Mouse (Mus musculus): ENCODE measurements around the gene Fmn2. TPM values are rescaled to one million over a fixed set of nuclear protein-coding genes. Genes with fewer than 3 reads are reported as not detected.

The Fmn2 gene
- polyA plus RNA-seq, 1 experiment from 2014 or later = 9.6 TPM

GRCm38 (mm10) chr1:174766852-174767251, 265.2 kb downstream of the Fmn2 start:
- Histone ChIP-seq H3K4me3 (replicated peaks; ENCODE audit: low read length) (no peak overlapping the region), H3K4me2 (replicated peaks) (no peak overlapping the region), H3K9me3 (ENCODE audit: control insufficient read depth, low read length) (no peaks in the 10 kb centered on the region), H3K36me3 (replicated peaks; ENCODE audit: control insufficient read depth, insufficient read depth) (0 out of 2 replicates have a peak, but pooled peaks cover 3% of the 10 kb centered on the region), H3K27me3 (ENCODE audit: control insufficient read depth, insufficient read depth, low read length) (no peaks in the 10 kb centered on the region), H3K9ac (no peak overlapping the region), H3K27ac (no peak overlapping the region), H3K4me1 (replicated peaks; ENCODE audit: control insufficient read depth, insufficient read depth, low read length) (no peaks in the 10 kb centered on the region)
- ATAC-seq (ENCODE audit: low FRiP score) = no peak
- DNase-seq (ENCODE audit: low spot score) = no peak
- 81% methylated on average over 3 of the region's 3 CpGs for WGBS

- WGBS = 73% methylated on average over 4 of the region's 4 CpGs
- no peaks in the 10 kb centered on the region for H3K9me3 ChIP-seq (ENCODE audit: control insufficient read depth, low read length)
- DNase-seq (ENCODE audit: low spot score) = no peak
- H3K4me1 ChIP-seq (replicated peaks; ENCODE audit: control insufficient read depth, insufficient read depth, low read length) = no peaks in the 10 kb centered on the region
- H3K27ac ChIP-seq = no peak overlapping the region
- H3K36me3 ChIP-seq (replicated peaks; ENCODE audit: control insufficient read depth, insufficient read depth) = no peaks in the 10 kb centered on the region
- H3K4me2 ChIP-seq (replicated peaks) = no peak overlapping the region
- ATAC-seq (ENCODE audit: low FRiP score) = no peak
- H3K9ac ChIP-seq = no peak overlapping the region
- no peak overlapping the region for H3K4me3 ChIP-seq (replicated peaks; ENCODE audit: low read length)
- no peaks in the 10 kb centered on the region for H3K27me3 ChIP-seq (ENCODE audit: control insufficient read depth, insufficient read depth, low read length)
These were observed 270.3 kb downstream of the Fmn2 start for GRCm38 (mm10) chr1:174771871-174772281.

- Histone ChIP-seq H3K27me3 (ENCODE audit: control insufficient read depth, insufficient read depth, low read length) (no peaks in the 10 kb centered on the region), H3K9me3 (ENCODE audit: control insufficient read depth, low read length) (no peaks in the 10 kb centered on the region), H3K27ac (no peak overlapping the region), H3K4me3 (replicated peaks; ENCODE audit: low read length) (no peak overlapping the region), H3K36me3 (replicated peaks; ENCODE audit: control insufficient read depth, insufficient read depth) (no peaks in the 10 kb centered on the region), H3K4me1 (replicated peaks; ENCODE audit: control insufficient read depth, insufficient read depth, low read length) (no peaks in the 10 kb centered on the region), H3K9ac (no peak overlapping the region), H3K4me2 (replicated peaks) (no peak overlapping the region)
- 92% methylated on average over 4 of the region's 4 CpGs for WGBS
- ATAC-seq (ENCODE audit: low FRiP score) = no peak
- no peak for DNase-seq (ENCODE audit: low spot score)
These were observed 279.4 kb downstream of the Fmn2 start for GRCm38 (mm10) chr1:174781037-174781436.

- Histone ChIP-seq H3K9me3 (ENCODE audit: control insufficient read depth, low read length) (no peaks in the 10 kb centered on the region), H3K27ac (no peak overlapping the region), H3K4me2 (replicated peaks) (no peak overlapping the region), H3K9ac (no peak overlapping the region), H3K4me1 (replicated peaks; ENCODE audit: control insufficient read depth, insufficient read depth, low read length) (no peaks in the 10 kb centered on the region), H3K4me3 (replicated peaks; ENCODE audit: low read length) (no peak overlapping the region), H3K27me3 (ENCODE audit: control insufficient read depth, insufficient read depth, low read length) (no peaks in the 10 kb centered on the region), H3K36me3 (replicated peaks; ENCODE audit: control insufficient read depth, insufficient read depth) (no peaks in the 10 kb centered on the region)
- DNase-seq (ENCODE audit: low spot score) (no peak), ATAC-seq (ENCODE audit: low FRiP score) (no peak)
- WGBS = 92% methylated on average over 2 of the region's 2 CpGs
These were observed 287.0 kb downstream of the Fmn2 start for GRCm38 (mm10) chr1:174788617-174789016.

- Histone ChIP-seq H3K4me3 (replicated peaks; ENCODE audit: low read length) (no peak overlapping the region), H3K4me1 (replicated peaks; ENCODE audit: control insufficient read depth, insufficient read depth, low read length) (no peaks in the 10 kb centered on the region), H3K4me2 (replicated peaks) (no peak overlapping the region), H3K27ac (no peak overlapping the region), H3K27me3 (ENCODE audit: control insufficient read depth, insufficient read depth, low read length) (no peaks in the 10 kb centered on the region), H3K9me3 (ENCODE audit: control insufficient read depth, low read length) (no peaks in the 10 kb centered on the region), H3K9ac (no peak overlapping the region), H3K36me3 (replicated peaks; ENCODE audit: control insufficient read depth, insufficient read depth) (no peaks in the 10 kb centered on the region)
- ATAC-seq (ENCODE audit: low FRiP score) (no peak), DNase-seq (ENCODE audit: low spot score) (no peak)
- 91% methylated on average over 4 of the region's 4 CpGs for WGBS
These were observed 310.2 kb downstream of the Fmn2 start for GRCm38 (mm10) chr1:174811846-174812245.

- H3K36me3 ChIP-seq (replicated peaks; ENCODE audit: control insufficient read depth, insufficient read depth) = no peaks in the 10 kb centered on the region; the same call in 1 of the 2 replicates
- H3K9ac ChIP-seq = no peak overlapping the region
- H3K4me2 ChIP-seq (replicated peaks) = no peak overlapping the region
- DNase-seq (ENCODE audit: low spot score) (no peak), ATAC-seq (ENCODE audit: low FRiP score) (no peak)
- H3K27ac ChIP-seq = no peak overlapping the region
- H3K4me1 ChIP-seq (replicated peaks; ENCODE audit: control insufficient read depth, insufficient read depth, low read length) = no peaks in the 10 kb centered on the region
- H3K9me3 ChIP-seq (ENCODE audit: control insufficient read depth, low read length) = no peaks in the 10 kb centered on the region
- no peaks in the 10 kb centered on the region for H3K27me3 ChIP-seq (ENCODE audit: control insufficient read depth, insufficient read depth, low read length)
- H3K4me3 ChIP-seq (replicated peaks; ENCODE audit: low read length) = no peak overlapping the region
- WGBS = 52% methylated on average over 8 of the region's 8 CpGs
These were observed 324.9 kb downstream of the Fmn2 start for GRCm38 (mm10) chr1:174826562-174826961.

- Histone ChIP-seq H3K27ac (no peak overlapping the region), H3K4me3 (replicated peaks; ENCODE audit: low read length) (no peak overlapping the region), H3K27me3 (ENCODE audit: control insufficient read depth, insufficient read depth, low read length) (no peaks in the 10 kb centered on the region), H3K4me1 (replicated peaks; ENCODE audit: control insufficient read depth, insufficient read depth, low read length) (no peaks in the 10 kb centered on the region), H3K4me2 (replicated peaks) (no peak overlapping the region), H3K9ac (no peak overlapping the region), H3K9me3 (ENCODE audit: control insufficient read depth, low read length) (no peaks in the 10 kb centered on the region), H3K36me3 (replicated peaks; ENCODE audit: control insufficient read depth, insufficient read depth) (no peaks in the 10 kb centered on the region)
- 95% methylated on average over 23 of the region's 23 CpGs for WGBS
- DNase-seq (ENCODE audit: low spot score) (no peak), ATAC-seq (ENCODE audit: low FRiP score) (no peak)
These were observed 335.2 kb downstream of the Fmn2 start for GRCm38 (mm10) chr1:174836861-174837260.

GRCm38 (mm10) chr1:174844786-174845185, 343.2 kb downstream of the Fmn2 start:
- H3K9me3 ChIP-seq (ENCODE audit: control insufficient read depth, low read length) = no peaks in the 10 kb centered on the region
- no peaks in the 10 kb centered on the region for H3K27me3 ChIP-seq (ENCODE audit: control insufficient read depth, insufficient read depth, low read length)
- DNase-seq (ENCODE audit: low spot score) = no peak
- no peak overlapping the region for H3K9ac ChIP-seq
- H3K36me3 ChIP-seq (replicated peaks; ENCODE audit: control insufficient read depth, insufficient read depth) = no peaks in the 10 kb centered on the region
- 82% methylated on average over 6 of the region's 6 CpGs for WGBS
- no peaks in the 10 kb centered on the region for H3K4me1 ChIP-seq (replicated peaks; ENCODE audit: control insufficient read depth, insufficient read depth, low read length)
- no peak overlapping the region for H3K27ac ChIP-seq
- H3K4me2 ChIP-seq (replicated peaks) = no peak overlapping the region
- no peak overlapping the region for H3K4me3 ChIP-seq (replicated peaks; ENCODE audit: low read length)
- no peak for ATAC-seq (ENCODE audit: low FRiP score)

GRCm38 (mm10) chr1:174856188-174856587, 354.6 kb downstream of the Fmn2 start:
- H3K9me3 ChIP-seq (ENCODE audit: control insufficient read depth, low read length) = no peaks in the 10 kb centered on the region
- no peak overlapping the region for H3K4me3 ChIP-seq (replicated peaks; ENCODE audit: low read length)
- no peaks in the 10 kb centered on the region for H3K27me3 ChIP-seq (ENCODE audit: control insufficient read depth, insufficient read depth, low read length)
- H3K4me2 ChIP-seq (replicated peaks) = no peak overlapping the region
- no peaks in the 10 kb centered on the region for H3K36me3 ChIP-seq (replicated peaks; ENCODE audit: control insufficient read depth, insufficient read depth)
- H3K4me1 ChIP-seq (replicated peaks; ENCODE audit: control insufficient read depth, insufficient read depth, low read length) = no peaks in the 10 kb centered on the region
- ATAC-seq (ENCODE audit: low FRiP score) (no peak), DNase-seq (ENCODE audit: low spot score) (no peak)
- WGBS = 82% methylated on average over 2 of the region's 2 CpGs
- H3K27ac ChIP-seq = no peak overlapping the region
- H3K9ac ChIP-seq = no peak overlapping the region

- Histone ChIP-seq H3K27me3 (ENCODE audit: control insufficient read depth, insufficient read depth, low read length) (no peaks in the 10 kb centered on the region), H3K9ac (no peak overlapping the region), H3K4me3 (replicated peaks; ENCODE audit: low read length) (no peak overlapping the region), H3K4me2 (replicated peaks) (no peak overlapping the region), H3K36me3 (replicated peaks; ENCODE audit: control insufficient read depth, insufficient read depth) (no peaks in the 10 kb centered on the region), H3K4me1 (replicated peaks; ENCODE audit: control insufficient read depth, insufficient read depth, low read length) (no peaks in the 10 kb centered on the region), H3K27ac (no peak overlapping the region), H3K9me3 (ENCODE audit: control insufficient read depth, low read length) (no peaks in the 10 kb centered on the region)
- no peak for DNase-seq (ENCODE audit: low spot score)
- no peak for ATAC-seq (ENCODE audit: low FRiP score)
- 76% methylated on average over 10 of the region's 10 CpGs for WGBS
These were observed 358.9 kb downstream of the Fmn2 start for GRCm38 (mm10) chr1:174860407-174861118.
